Mouse (Mus musculus) spleen, postnatal 36 days (tissue): ENCODE measurements around the gene Setd1b.
"Not testable (repeated sequence)": the region's sequence is repeated elsewhere in the genome, so short reads cannot be mapped to it uniquely, and the experiment has no call there.

ENCODE experiments used
- DNase-seq, 2 experiments: peaks; one replicate each; pipeline ENCODE4 v3.0.0; 2022; ENCODE audit warnings: low spot score in 2 of 2, mixed read lengths in 1 of 2

The Setd1b gene

DNA sequence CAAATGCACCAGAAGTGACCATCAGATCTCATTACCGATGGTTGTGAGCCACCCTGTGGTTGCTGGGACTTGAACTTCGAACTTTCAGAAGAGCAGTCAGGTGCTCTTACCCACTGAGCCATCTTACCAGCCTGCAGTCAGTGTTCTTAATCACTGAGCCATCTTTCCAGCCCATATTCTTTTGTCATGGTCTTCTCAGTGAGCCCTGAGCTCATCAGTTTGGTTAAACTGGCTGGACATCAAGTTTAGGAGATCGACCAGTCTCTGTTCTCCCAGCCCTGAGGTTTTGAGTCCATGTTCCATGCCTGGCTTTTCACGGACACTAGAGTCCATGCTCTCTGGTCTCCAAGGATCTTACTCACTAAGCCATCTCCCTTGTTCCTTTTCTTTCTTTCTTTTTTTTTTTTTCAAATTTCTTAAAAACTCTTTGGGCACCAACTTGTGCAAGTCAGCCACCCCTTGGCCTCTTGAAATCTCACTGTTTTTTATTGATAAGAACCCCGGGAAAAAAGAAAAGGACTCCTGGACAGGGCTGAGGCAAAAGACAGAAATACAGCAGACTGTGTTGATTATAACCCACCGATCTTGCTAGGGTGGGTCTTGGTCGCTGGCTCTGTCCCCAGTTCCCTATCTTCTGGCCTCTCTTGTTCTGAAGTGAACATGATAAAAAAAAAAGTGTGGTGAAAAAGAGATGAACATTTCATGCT, 59.0 kb downstream of the Setd1b start:
- DNase-seq, result not testable (repeated sequence)

DNA sequence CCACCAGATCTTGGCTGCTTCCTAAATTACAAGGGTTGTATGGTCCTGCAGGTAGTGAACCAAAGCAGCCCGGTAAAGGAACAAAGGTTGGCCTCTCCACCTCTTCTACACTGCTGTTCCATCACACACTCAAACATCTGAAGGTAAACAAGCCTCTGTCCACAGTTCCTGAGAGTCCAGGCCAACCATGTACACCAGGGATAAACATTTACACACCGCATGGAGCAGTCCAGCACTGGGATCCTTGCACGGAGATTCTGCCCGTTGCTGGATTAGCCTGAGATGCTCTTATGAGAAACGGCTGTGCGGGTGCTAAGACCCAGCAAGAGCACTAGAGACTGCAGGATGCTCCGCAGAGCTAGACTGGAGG, 59.5 kb downstream of the Setd1b start:
- DNase-seq, result no peak

- DNase-seq, result no peak
Observed at GRCm38 (mm10) chr5:123201987-123202386, 60.0 kb downstream of the Setd1b start.

DNA sequence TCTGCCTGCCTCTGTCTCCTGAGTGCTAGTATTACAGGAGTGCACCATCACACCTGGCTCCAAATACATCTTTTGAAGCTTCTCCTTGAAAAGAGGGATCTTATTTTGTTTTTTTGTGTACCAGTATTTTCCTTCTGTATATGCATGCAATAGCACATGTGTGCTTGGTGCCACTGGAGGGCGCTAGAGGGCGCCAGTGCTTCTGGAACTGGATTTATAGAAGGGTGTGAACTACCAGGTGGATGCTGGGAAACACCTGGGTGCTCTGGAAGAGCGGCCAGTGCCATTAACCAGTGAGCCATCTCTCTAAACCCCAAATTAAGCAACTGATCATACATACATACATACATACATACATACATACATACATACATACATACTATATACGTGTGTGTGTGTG, 60.8 kb downstream of the Setd1b start:
- not testable (repeated sequence) for DNase-seq

DNA sequence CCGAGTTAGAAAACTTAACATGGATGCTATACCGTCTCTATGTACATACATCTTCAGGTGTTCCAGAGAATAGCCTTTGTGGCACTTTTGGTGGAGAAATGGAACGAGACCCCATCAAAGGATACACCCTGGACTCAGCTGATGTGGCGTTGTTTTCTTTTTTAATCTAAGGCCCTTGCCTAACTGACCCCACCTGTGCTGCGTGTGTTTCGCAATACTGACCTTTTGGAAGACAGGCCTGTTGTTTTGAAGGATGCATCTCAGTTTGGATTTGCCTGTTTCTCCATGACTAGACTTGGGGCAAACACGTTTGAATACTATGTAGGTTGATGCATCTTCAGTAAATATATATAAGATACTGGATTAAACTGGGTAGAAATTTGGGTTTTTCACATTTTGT, 61.6 kb downstream of the Setd1b start:
- not testable (repeated sequence) for DNase-seq
